Mouse (Mus musculus) megakaryocyte, embryonic 14.5 days (primary cell): ENCODE results near the gene Col2a1. TPM values are rescaled to one million over a fixed set of nuclear protein-coding genes. Genes with fewer than 3 reads are reported as not detected.
A peak's percentile ranks its signal among the peaks of the same experiment; 100 is the strongest.

ENCODE experiments used
- H3K27me3 ChIP-seq: replicated peaks from 2 replicates; pipeline ENCODE3; 2012; ENCODE audit warnings: inconsistent platforms
- H3K36me3 ChIP-seq: replicated peaks from 2 replicates; pipeline ENCODE3; 2012; ENCODE audit warnings: low read length, inconsistent platforms, mixed read lengths
- H3K4me1 ChIP-seq: 2 replicates; pipeline ENCODE4 v1.6.1; 2012; ENCODE audit warnings: inconsistent platforms
- H3K4me3 ChIP-seq: replicated peaks from 2 replicates; pipeline ENCODE3; 2012; ENCODE audit warnings: moderate library complexity, mild to moderate bottlenecking, inconsistent platforms
- H3K9me3 ChIP-seq: 2 replicates; pipeline ENCODE4 v1.6.1; 2012; ENCODE audit warnings: inconsistent platforms
- FLI1 ChIP-seq: IDR thresholded peaks from 2 replicates; pipeline ENCODE4 v1.6.1; 2012; ENCODE audit warnings: low read length, inconsistent platforms, mixed read lengths
- GATA1 ChIP-seq: IDR thresholded peaks from 3 replicates; pipeline ENCODE4 v1.6.1; 2012; ENCODE audit warnings: mixed read lengths, low read length, inconsistent platforms, borderline replicate concordance
- polyA plus RNA-seq: library from polyadenylated mRNA; stranded (reverse); fragments of >175 nt; gene quantifications from 2 replicates; pipeline ENCODE4 v1.2.3, GENCODE M21; 2012; ENCODE audit warnings: low replicate concordance; ENCODE audit not compliant: insufficient read depth

Gene Col2a1
- polyA plus RNA-seq, 1 experiment, result 0.27 TPM

- H3K4me3 ChIP-seq, result peak overlapping the region; percentile 42
- TF ChIP-seq FLI1 (no peak), GATA1 (no peak)
- H3K27me3 ChIP-seq, result peaks cover 72% of the 10 kb centered on the region
- peaks cover 26% of the 10 kb centered on the region for H3K4me1 ChIP-seq
- no peaks in the 10 kb centered on the region for H3K9me3 ChIP-seq
- no peaks in the 10 kb centered on the region for H3K36me3 ChIP-seq
Observed at GRCm38 (mm10) chr15:97952137-97952888, 52.2 kb downstream of the Col2a1 start.

- Histone ChIP-seq H3K4me3 (no peak overlapping the region), H3K4me1 (peaks cover 24% of the 10 kb centered on the region), H3K9me3 (no peaks in the 10 kb centered on the region), H3K27me3 (peaks cover 74% of the 10 kb centered on the region), H3K36me3 (no peaks in the 10 kb centered on the region)
- no peak for TF ChIP-seq GATA1
- TF ChIP-seq FLI1, result no peak
Observed at GRCm38 (mm10) chr15:97950240-97950639, 54.3 kb downstream of the Col2a1 start.

GRCm38 (mm10) chr15:97949706-97950105 is 54.8 kb downstream of the Col2a1 start:
- H3K27me3 ChIP-seq, result peaks cover 74% of the 10 kb centered on the region
- H3K4me1 ChIP-seq, result peaks cover 22% of the 10 kb centered on the region
- TF ChIP-seq FLI1 (no peak), GATA1 (no peak)
- no peak overlapping the region for H3K4me3 ChIP-seq
- H3K36me3 ChIP-seq, result no peaks in the 10 kb centered on the region
- no peaks in the 10 kb centered on the region for H3K9me3 ChIP-seq

GRCm38 (mm10) chr15:97948720-97949119 is 55.8 kb downstream of the Col2a1 start:
- no peak overlapping the region for H3K4me3 ChIP-seq
- no peaks in the 10 kb centered on the region for H3K9me3 ChIP-seq
- no peaks in the 10 kb centered on the region for H3K36me3 ChIP-seq
- TF ChIP-seq GATA1, result no peak
- H3K27me3 ChIP-seq, result peaks cover 72% of the 10 kb centered on the region
- peaks cover 22% of the 10 kb centered on the region for H3K4me1 ChIP-seq

- Histone ChIP-seq H3K27me3 (peaks cover 65% of the 10 kb centered on the region), H3K4me3 (no peak overlapping the region), H3K9me3 (peaks cover 6% of the 10 kb centered on the region), H3K36me3 (no peaks in the 10 kb centered on the region), H3K4me1 (peaks cover 5% of the 10 kb centered on the region; the same call in 1 of the 2 replicates)
- TF ChIP-seq GATA1 (no peak), FLI1 (no peak)
Observed at GRCm38 (mm10) chr15:97945656-97946315, 58.7 kb downstream of the Col2a1 start.

GRCm38 (mm10) chr15:97944919-97945574 is 59.4 kb downstream of the Col2a1 start:
- peaks cover 5% of the 10 kb centered on the region; the same call in 1 of the 2 replicates for H3K4me1 ChIP-seq
- peaks cover 60% of the 10 kb centered on the region for H3K27me3 ChIP-seq
- H3K36me3 ChIP-seq, result no peaks in the 10 kb centered on the region
- no peak overlapping the region for H3K4me3 ChIP-seq
- TF ChIP-seq GATA1, result no peak
- no peak for TF ChIP-seq FLI1
- H3K9me3 ChIP-seq, result peaks cover 6% of the 10 kb centered on the region

- H3K27me3 ChIP-seq, result peaks cover 51% of the 10 kb centered on the region
- peaks cover 6% of the 10 kb centered on the region for H3K9me3 ChIP-seq
- no peaks in the 10 kb centered on the region for H3K36me3 ChIP-seq
- no peaks in the 10 kb centered on the region for H3K4me1 ChIP-seq
- H3K4me3 ChIP-seq, result no peak overlapping the region
- TF ChIP-seq FLI1 (no peak), GATA1 (no peak)
Observed at GRCm38 (mm10) chr15:97943356-97943755, 61.1 kb downstream of the Col2a1 start.

GRCm38 (mm10) chr15:97942538-97942937 is 62.0 kb downstream of the Col2a1 start:
- no peaks in the 10 kb centered on the region for H3K36me3 ChIP-seq
- TF ChIP-seq FLI1 (no peak), GATA1 (no peak)
- H3K9me3 ChIP-seq, result peaks cover 6% of the 10 kb centered on the region
- peaks cover 48% of the 10 kb centered on the region for H3K27me3 ChIP-seq
- H3K4me1 ChIP-seq, result no peaks in the 10 kb centered on the region
- H3K4me3 ChIP-seq, result no peak overlapping the region

GRCm38 (mm10) chr15:97941306-97941705 is 63.2 kb downstream of the Col2a1 start:
- TF ChIP-seq GATA1 (no peak), FLI1 (no peak)
- Histone ChIP-seq H3K4me1 (no peaks in the 10 kb centered on the region), H3K9me3 (peaks cover 6% of the 10 kb centered on the region), H3K4me3 (no peak overlapping the region), H3K27me3 (peaks cover 48% of the 10 kb centered on the region), H3K36me3 (no peaks in the 10 kb centered on the region)

GRCm38 (mm10) chr15:97940088-97940487 is 64.4 kb downstream of the Col2a1 start:
- TF ChIP-seq FLI1, result no peak
- no peak for TF ChIP-seq GATA1
- Histone ChIP-seq H3K4me1 (no peaks in the 10 kb centered on the region), H3K27me3 (peaks cover 40% of the 10 kb centered on the region), H3K36me3 (no peaks in the 10 kb centered on the region), H3K4me3 (no peak overlapping the region), H3K9me3 (peaks cover 6% of the 10 kb centered on the region)
